Mouse (Mus musculus) c-Kit-positive CD71-positive TER-119-negative erythroid progenitor cells, embryonic 14.5 days (primary cell): ENCODE data around the gene Rnase13.

Experiments
- DNase-seq: peaks from one replicate; pipeline ENCODE4 v3.0.0-alpha.2; 2013; ENCODE audit warnings: low read depth

The Rnase13 gene

GRCm38 (mm10) chr14:51913062-51913959 is 9.3 kb downstream of the Rnase13 start:
- no peak for DNase-seq

- DNase-seq = no peak
These were observed 10.0 kb downstream of the Rnase13 start for GRCm38 (mm10) chr14:51912391-51913061.

- no peak for DNase-seq
These were observed 11.3 kb downstream of the Rnase13 start for GRCm38 (mm10) chr14:51911301-51911700.

- DNase-seq = no peak
These were observed 16.5 kb downstream of the Rnase13 start for GRCm38 (mm10) chr14:51906102-51906501.

- DNase-seq = no peak
These were observed 17.9 kb downstream of the Rnase13 start for GRCm38 (mm10) chr14:51904706-51905105.

- DNase-seq = no peak
These were observed 18.8 kb downstream of the Rnase13 start for GRCm38 (mm10) chr14:51903782-51904181.

GRCm38 (mm10) chr14:51902806-51903710 is 19.5 kb downstream of the Rnase13 start:
- DNase-seq = peak; percentile 33

GRCm38 (mm10) chr14:51899351-51899750 is 23.2 kb downstream of the Rnase13 start:
- DNase-seq = no peak

GRCm38 (mm10) chr14:51896539-51897170 is 25.9 kb downstream of the Rnase13 start:
- DNase-seq = no peak

GRCm38 (mm10) chr14:51896019-51896418 is 26.6 kb downstream of the Rnase13 start:
- no peak for DNase-seq

GRCm38 (mm10) chr14:51895071-51895470 is 27.5 kb downstream of the Rnase13 start:
- DNase-seq = no peak

- DNase-seq = no peak
These were observed 28.8 kb downstream of the Rnase13 start for GRCm38 (mm10) chr14:51893809-51894208.

- DNase-seq = no peak
These were observed 29.3 kb downstream of the Rnase13 start for GRCm38 (mm10) chr14:51893094-51893794.

- no peak for DNase-seq
These were observed 30.2 kb downstream of the Rnase13 start, which contains the start of gene Slc39a2 for GRCm38 (mm10) chr14:51892191-51892939. Gene Slc39a2 (plus strand): TSS chr14:51892889.

GRCm38 (mm10) chr14:51889833-51890232 is 32.7 kb downstream of the Rnase13 start:
- DNase-seq = no peak

GRCm38 (mm10) chr14:51886051-51886450 is 36.5 kb downstream of the Rnase13 start:
- no peak for DNase-seq

GRCm38 (mm10) chr14:51884598-51885331 is 37.8 kb downstream of the Rnase13 start, which contains the start of gene Mettl17:
Gene Mettl17 (plus strand): TSS chr14:51884842.
- peak; percentile 92 for DNase-seq

GRCm38 (mm10) chr14:51884031-51884544 is 38.5 kb downstream of the Rnase13 start:
- DNase-seq = no peak

GRCm38 (mm10) chr14:51883527-51884030 is 39.0 kb downstream of the Rnase13 start:
- peak; percentile 84 for DNase-seq
